Mouse (Mus musculus): ENCODE data around the gene Cd247.

Cd247 gene

DNA sequence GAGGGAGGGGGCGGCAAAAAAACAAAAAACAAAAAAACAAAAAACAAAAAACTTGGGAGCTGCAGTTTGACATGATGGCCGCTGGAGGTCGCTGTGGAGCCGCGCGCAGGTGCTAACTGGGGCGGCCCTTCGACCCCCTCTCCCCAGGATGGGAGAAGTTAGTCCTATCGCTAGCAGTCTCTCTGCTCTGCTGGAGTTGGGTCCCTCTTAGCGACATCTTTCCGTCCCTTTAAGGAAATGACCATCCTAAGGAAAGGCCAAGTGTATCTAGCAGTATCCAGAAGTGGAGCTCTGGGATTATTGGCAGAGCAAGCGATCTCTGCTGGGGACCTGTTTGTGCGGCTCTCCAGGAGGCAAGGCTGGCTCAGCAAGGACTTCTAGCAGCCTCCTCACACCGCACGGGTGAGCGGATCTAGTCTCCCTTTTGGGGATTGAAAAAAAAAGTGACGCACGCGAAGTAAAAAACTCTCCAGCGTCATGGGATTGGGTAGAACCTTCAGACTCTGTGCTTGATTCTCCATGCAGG is 7.8 kb upstream of the Cd247 start:
- H3K9me3 ChIP-seq (ENCODE audit: low read length), result no peaks in the 10 kb centered on the region

GRCm38 (mm10) chr1:165781426-165781825 is 7.1 kb upstream of the Cd247 start:
- Histone ChIP-seq H3K4me3 (replicated peaks; ENCODE audit: low read length) (no peak overlapping the region), H3K9me3 (ENCODE audit: low read length) (no peaks in the 10 kb centered on the region), H3K36me3 (ENCODE audit: insufficient read depth, low read length) (no peaks in the 10 kb centered on the region), H3K4me1 (replicated peaks; ENCODE audit: low read depth, low read length) (peaks cover 11% of the 10 kb centered on the region), H3K27me3 (ENCODE audit: insufficient read depth, low read length) (peaks cover 14% of the 10 kb centered on the region)
- TF ChIP-seq POU5F1 (IDR thresholded peaks at IDR 0.05; ENCODE audit: borderline replicate concordance, low read length), result no peak
- no peak for TF ChIP-seq NANOG (IDR thresholded peaks at IDR 0.05; ENCODE audit: borderline replicate concordance, low read length)
- no peak for TF ChIP-seq CTCF (conservative IDR thresholded peaks at IDR 0.05; ENCODE audit: low read length)

More for the DNA sequence above, 7.8 kb upstream of the Cd247 start:
- TF ChIP-seq NANOG (IDR thresholded peaks at IDR 0.05; ENCODE audit: borderline replicate concordance, low read length) (no peak), CTCF (conservative IDR thresholded peaks at IDR 0.05; ENCODE audit: low read length) (peak; percentile 94), POU5F1 (IDR thresholded peaks at IDR 0.05; ENCODE audit: borderline replicate concordance, low read length) (no peak)
- Histone ChIP-seq H3K36me3 (ENCODE audit: insufficient read depth, low read length) (no peaks in the 10 kb centered on the region), H3K27me3 (ENCODE audit: insufficient read depth, low read length) (peaks cover 14% of the 10 kb centered on the region), H3K4me3 (replicated peaks; ENCODE audit: low read length) (peak overlapping the region; percentile 8; the same call in 1 of the 2 replicates), H3K4me1 (replicated peaks; ENCODE audit: low read depth, low read length) (peaks cover 17% of the 10 kb centered on the region)

GRCm38 (mm10) chr1:165781911-165782310 is 6.6 kb upstream of the Cd247 start:
- Histone ChIP-seq H3K4me3 (replicated peaks; ENCODE audit: low read length) (no peak overlapping the region), H3K4me1 (replicated peaks; ENCODE audit: low read depth, low read length) (peaks cover 11% of the 10 kb centered on the region), H3K36me3 (ENCODE audit: insufficient read depth, low read length) (no peaks in the 10 kb centered on the region), H3K9me3 (ENCODE audit: low read length) (no peaks in the 10 kb centered on the region), H3K27me3 (ENCODE audit: insufficient read depth, low read length) (peaks cover 14% of the 10 kb centered on the region)
- TF ChIP-seq POU5F1 (IDR thresholded peaks at IDR 0.05; ENCODE audit: borderline replicate concordance, low read length), result no peak
- no peak for TF ChIP-seq NANOG (IDR thresholded peaks at IDR 0.05; ENCODE audit: borderline replicate concordance, low read length)
- TF ChIP-seq CTCF (conservative IDR thresholded peaks at IDR 0.05; ENCODE audit: low read length), result no peak

DNA sequence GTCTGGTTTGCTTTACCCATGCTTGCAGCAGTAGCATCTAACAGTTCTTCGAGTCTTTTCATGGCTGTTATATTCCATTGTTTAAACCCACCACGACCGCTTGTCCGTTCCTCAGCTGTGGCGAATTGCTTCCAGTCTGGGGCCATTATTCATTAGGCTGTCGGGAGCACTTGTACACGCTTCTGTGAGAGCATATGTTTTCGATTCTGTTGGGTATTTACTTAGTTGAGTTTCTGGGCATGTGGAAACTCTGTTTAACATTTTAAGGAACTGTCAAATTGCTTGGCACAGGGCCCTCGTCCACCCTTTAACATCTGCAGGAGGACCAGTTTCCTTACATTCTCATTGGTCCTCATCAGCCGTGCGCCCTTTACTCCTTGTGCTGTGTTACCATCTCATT is 2.2 kb upstream of the Cd247 start:
- H3K9me3 ChIP-seq (ENCODE audit: low read length), result no peaks in the 10 kb centered on the region
- no peaks in the 10 kb centered on the region for H3K36me3 ChIP-seq (ENCODE audit: insufficient read depth, low read length)
- peaks cover 12% of the 10 kb centered on the region; the same call in 1 of the 2 replicates for H3K4me1 ChIP-seq (replicated peaks; ENCODE audit: low read depth, low read length)
- H3K4me3 ChIP-seq (replicated peaks; ENCODE audit: low read length), result no peak overlapping the region
- H3K27me3 ChIP-seq (ENCODE audit: insufficient read depth, low read length), result peaks cover 35% of the 10 kb centered on the region
- TF ChIP-seq NANOG (IDR thresholded peaks at IDR 0.05; ENCODE audit: borderline replicate concordance, low read length), result no peak
- TF ChIP-seq POU5F1 (IDR thresholded peaks at IDR 0.05; ENCODE audit: borderline replicate concordance, low read length), result no peak
- TF ChIP-seq CTCF (conservative IDR thresholded peaks at IDR 0.05; ENCODE audit: low read length), result no peak

DNA sequence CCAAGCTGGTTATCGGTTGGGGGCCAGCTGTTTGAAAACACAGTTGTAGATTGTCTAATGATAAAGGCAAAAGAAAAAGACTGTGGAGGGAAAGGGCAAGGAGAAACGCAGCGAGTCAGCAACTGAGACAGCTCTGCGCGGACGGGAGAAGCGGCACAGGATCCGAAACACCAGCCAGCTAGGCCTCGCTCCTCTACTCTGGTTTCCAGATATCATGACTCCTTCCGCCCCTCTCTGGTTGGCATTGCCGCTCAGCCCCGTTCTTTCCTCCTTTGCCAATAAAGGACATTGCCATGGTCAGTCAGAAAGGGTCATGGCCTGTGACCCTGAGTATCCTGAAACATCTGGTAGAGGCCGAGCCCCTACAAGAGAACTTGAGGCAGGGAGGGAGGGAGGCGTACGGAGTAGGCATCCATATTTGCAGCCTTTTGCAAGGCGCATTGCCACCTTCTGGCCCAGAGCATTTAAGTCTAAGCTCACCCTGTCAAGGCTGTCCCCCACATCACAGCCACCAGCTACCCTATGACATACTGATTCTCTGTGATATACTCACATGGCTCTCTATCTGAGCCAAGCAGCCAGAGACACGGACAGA is 682 bp downstream of the Cd247 start:
- Histone ChIP-seq H3K9me3 (ENCODE audit: low read length) (peaks cover 8% of the 10 kb centered on the region), H3K36me3 (ENCODE audit: insufficient read depth, low read length) (no peaks in the 10 kb centered on the region), H3K27me3 (ENCODE audit: insufficient read depth, low read length) (peaks cover 27% of the 10 kb centered on the region), H3K4me3 (replicated peaks; ENCODE audit: low read length) (peak overlapping the region; percentile 67), H3K4me1 (replicated peaks; ENCODE audit: low read depth, low read length) (peaks cover 12% of the 10 kb centered on the region; the same call in 1 of the 2 replicates)
- TF ChIP-seq CTCF (conservative IDR thresholded peaks at IDR 0.05; ENCODE audit: low read length), result no peak

- Histone ChIP-seq H3K9me3 (ENCODE audit: low read length) (peaks cover 8% of the 10 kb centered on the region), H3K4me1 (replicated peaks; ENCODE audit: low read depth, low read length) (peaks cover 12% of the 10 kb centered on the region; the same call in 1 of the 2 replicates), H3K4me3 (replicated peaks; ENCODE audit: low read length) (no peak overlapping the region), H3K27me3 (ENCODE audit: insufficient read depth, low read length) (peaks cover 27% of the 10 kb centered on the region), H3K36me3 (ENCODE audit: insufficient read depth, low read length) (no peaks in the 10 kb centered on the region)
- TF ChIP-seq CTCF (conservative IDR thresholded peaks at IDR 0.05; ENCODE audit: low read length), result no peak
- no peak for TF ChIP-seq NANOG (IDR thresholded peaks at IDR 0.05; ENCODE audit: borderline replicate concordance, low read length)
- no peak for TF ChIP-seq POU5F1 (IDR thresholded peaks at IDR 0.05; ENCODE audit: borderline replicate concordance, low read length)
These were observed 1.5 kb downstream of the Cd247 start for GRCm38 (mm10) chr1:165789963-165790362.

DNA sequence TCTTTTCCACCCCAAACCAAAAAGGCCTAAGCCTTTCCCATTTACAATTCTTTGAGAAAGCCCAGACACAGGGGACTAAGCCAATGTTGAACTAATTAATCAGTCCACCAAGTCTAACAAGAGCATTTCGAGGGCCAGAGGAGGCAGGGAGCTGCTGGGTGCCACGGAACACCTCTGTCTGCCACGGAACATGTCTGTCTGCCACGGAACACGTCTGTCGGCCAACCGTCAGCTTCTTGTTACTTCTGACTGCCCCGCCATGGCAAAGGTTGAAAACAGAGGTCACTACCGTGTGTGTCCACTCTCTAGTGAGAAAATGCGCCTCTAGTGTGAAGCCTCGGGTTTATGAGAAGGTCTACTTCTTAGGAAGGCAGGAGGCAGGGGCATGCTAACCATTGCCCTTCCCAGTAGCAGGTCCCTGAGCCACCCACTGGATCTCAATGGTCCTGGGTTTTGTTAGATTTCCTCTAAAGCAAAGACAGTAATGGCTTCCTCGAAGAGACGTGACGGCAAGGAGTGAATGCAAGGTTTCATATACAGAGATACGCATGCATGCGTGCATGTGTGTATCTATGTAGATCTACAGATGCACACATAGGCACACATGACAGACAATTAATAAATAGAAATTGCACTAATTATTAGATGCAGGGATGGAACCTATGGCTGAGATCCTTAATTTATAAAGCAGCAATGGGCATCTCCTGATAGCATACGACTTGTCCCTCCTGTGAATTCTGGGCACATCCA is 2.2 kb downstream of the Cd247 start:
- Histone ChIP-seq H3K27me3 (ENCODE audit: insufficient read depth, low read length) (peaks cover 27% of the 10 kb centered on the region), H3K4me3 (replicated peaks; ENCODE audit: low read length) (no peak overlapping the region), H3K4me1 (replicated peaks; ENCODE audit: low read depth, low read length) (peaks cover 12% of the 10 kb centered on the region; the same call in 1 of the 2 replicates), H3K9me3 (ENCODE audit: low read length) (peaks cover 8% of the 10 kb centered on the region), H3K36me3 (ENCODE audit: insufficient read depth, low read length) (no peaks in the 10 kb centered on the region)
- TF ChIP-seq CTCF (conservative IDR thresholded peaks at IDR 0.05; ENCODE audit: low read length) (no peak), POU5F1 (IDR thresholded peaks at IDR 0.05; ENCODE audit: borderline replicate concordance, low read length) (no peak), NANOG (IDR thresholded peaks at IDR 0.05; ENCODE audit: borderline replicate concordance, low read length) (no peak)

GRCm38 (mm10) chr1:165791411-165791810 is 2.9 kb downstream of the Cd247 start:
- Histone ChIP-seq H3K9me3 (ENCODE audit: low read length) (peaks cover 8% of the 10 kb centered on the region), H3K27me3 (ENCODE audit: insufficient read depth, low read length) (peaks cover 27% of the 10 kb centered on the region), H3K4me1 (replicated peaks; ENCODE audit: low read depth, low read length) (peaks cover 12% of the 10 kb centered on the region; the same call in 1 of the 2 replicates)

More at GRCm38 (mm10) chr1:165791411-165791810, 2.9 kb downstream of the Cd247 start:
- H3K4me3 ChIP-seq (replicated peaks; ENCODE audit: low read length), result no peak overlapping the region
- TF ChIP-seq NANOG (IDR thresholded peaks at IDR 0.05; ENCODE audit: borderline replicate concordance, low read length), result no peak
- no peak for TF ChIP-seq POU5F1 (IDR thresholded peaks at IDR 0.05; ENCODE audit: borderline replicate concordance, low read length)
- TF ChIP-seq CTCF (conservative IDR thresholded peaks at IDR 0.05; ENCODE audit: low read length), result no peak
- H3K36me3 ChIP-seq (ENCODE audit: insufficient read depth, low read length), result no peaks in the 10 kb centered on the region
